Mouse (Mus musculus) liver, adult 2 months (tissue): Measurements from ENCODE around the gene Cib2. TPM values are rescaled to one million over a fixed set of nuclear protein-coding genes. Genes with fewer than 3 reads are reported as not detected.

Experiments
- DNase-seq: peaks from one replicate; pipeline ENCODE4 v3.0.0-alpha.2; 2011; ENCODE audit warnings: low read depth, low spot score; ENCODE audit errors: extremely low read depth
- H3K27ac ChIP-seq: fragments of 200-500 bp; replicated peaks from 2 replicates; pipeline ENCODE4 v1.5.1; 2012; ENCODE audit warnings: low read depth, mild to moderate bottlenecking, control low read depth, inconsistent platforms, low read length; ENCODE audit not compliant: insufficient read depth
- H3K27me3 ChIP-seq: fragments of 200-500 bp; 2 replicates; pipeline ENCODE4 v1.6.1; 2012; ENCODE audit warnings: mild to moderate bottlenecking, moderate library complexity, low read length, inconsistent platforms; ENCODE audit not compliant: control insufficient read depth, insufficient read depth
- H3K36me3 ChIP-seq: fragments of 200-500 bp; 2 replicates; pipeline ENCODE4 v1.6.1; 2012; ENCODE audit warnings: low read length, inconsistent platforms; ENCODE audit not compliant: control insufficient read depth, insufficient read depth
- H3K4me1 ChIP-seq: fragments of 200-500 bp; 2 replicates; pipeline ENCODE4 v1.6.1; 2011; ENCODE audit warnings: low read length; ENCODE audit not compliant: control insufficient read depth, insufficient read depth
- H3K4me3 ChIP-seq: fragments of 200-500 bp; 2 replicates; pipeline ENCODE4 v1.5.1; 2011; ENCODE audit warnings: low read depth, mild to moderate bottlenecking, control low read depth, low read length, moderate library complexity; ENCODE audit not compliant: insufficient read depth
- H3K79me2 ChIP-seq: fragments of 200-500 bp; 2 replicates; pipeline ENCODE4 v1.6.1; 2012; ENCODE audit warnings: inconsistent platforms, mild to moderate bottlenecking, low read length, moderate library complexity; ENCODE audit not compliant: control insufficient read depth, insufficient read depth
- H3K9ac ChIP-seq: fragments of 200-500 bp; 2 replicates; pipeline ENCODE4 v1.6.1; 2012; ENCODE audit warnings: low read depth, mild to moderate bottlenecking, control low read depth, inconsistent platforms, low read length
- CTCF ChIP-seq: fragments of 200-500 bp; IDR thresholded peaks from 2 replicates; pipeline ENCODE4 v1.5.1; 2011; ENCODE audit warnings: low read depth, low read length, control low read depth
- POLR2A ChIP-seq: fragments of 200-500 bp; IDR thresholded peaks from 2 replicates; pipeline ENCODE4 v1.6.1; 2011; ENCODE audit warnings: low read length, control low read depth; ENCODE audit not compliant: insufficient read depth; ENCODE audit errors: extremely low read depth
- WGBS: fragments of 180-500 bp; shearing (Covaris S2); methylation state at CpG from one replicate; pipeline ENCODE4 v1.1.7; 2018; 5-methylcytosine and 5-hydroxymethylcytosine counted together
- polyA plus RNA-seq: library from polyadenylated mRNA; depleted of rRNA; stranded (reverse); fragments of >200 nt; gene quantifications from 2 replicates; pipeline ENCODE4 v1.2.3, GENCODE M21; 2012
- total RNA-seq: library from RNA; depleted of rRNA; stranded (reverse); fragments of >200 nt; gene quantifications from 2 replicates; pipeline ENCODE4 v1.2.3, GENCODE M21; 2014

Cib2 gene
- total and polyA plus RNA-seq, 2 experiments, result 4.1 to 4.7 TPM

DNA sequence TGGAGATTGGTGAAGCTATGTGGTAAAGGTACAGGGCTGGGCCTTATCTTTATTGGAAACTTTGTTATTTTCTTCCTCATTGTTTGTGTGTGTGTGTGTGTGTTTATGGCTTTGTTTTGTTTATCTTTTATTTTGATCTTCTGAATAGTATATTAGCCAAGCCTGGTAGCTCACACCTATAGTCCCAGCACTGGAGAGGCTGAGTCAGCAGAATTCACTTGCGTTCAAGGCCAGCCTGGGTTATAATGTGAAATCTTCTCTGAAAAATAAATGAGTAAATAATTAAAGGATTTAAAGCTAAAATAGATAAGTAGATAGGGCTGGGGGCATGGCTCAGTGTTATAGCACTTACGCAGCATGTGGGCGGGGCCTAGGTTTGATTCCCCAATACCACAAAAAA lies 21.8 kb downstream of the Cib2 start:
- Histone ChIP-seq H3K4me1 (no peaks in the 10 kb centered on the region), H3K36me3 (no peaks in the 10 kb centered on the region), H3K4me3 (no peak overlapping the region), H3K27me3 (no peaks in the 10 kb centered on the region), H3K27ac (no peak overlapping the region), H3K79me2 (no peaks in the 10 kb centered on the region), H3K9ac (no peak overlapping the region)
- DNase-seq, result no peak
- TF ChIP-seq POLR2A (no peak), CTCF (no peak)
- WGBS, result 99% methylated on average over 3 of the region's 3 CpGs

DNA sequence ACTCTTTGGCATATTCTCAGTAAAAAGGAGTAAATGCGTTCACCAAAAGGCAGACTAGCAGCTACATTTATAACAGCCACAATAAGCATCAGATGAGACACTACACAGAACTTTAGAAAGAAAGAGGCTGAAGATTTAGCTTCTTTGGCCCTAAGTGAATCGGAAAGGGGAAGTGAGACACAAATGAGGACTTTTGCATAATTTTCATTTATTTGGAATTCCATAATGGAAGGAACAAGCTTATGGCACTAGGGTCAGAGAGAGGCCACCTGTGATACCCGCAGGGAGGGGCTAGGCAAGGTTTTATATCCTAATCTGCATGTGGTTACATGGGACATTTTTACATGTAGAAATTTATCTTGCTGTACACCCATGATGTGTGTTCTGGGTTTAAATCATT lies 22.5 kb downstream of the Cib2 start:
- no peaks in the 10 kb centered on the region for H3K79me2 ChIP-seq
- no peaks in the 10 kb centered on the region for H3K27me3 ChIP-seq
- 92% methylated on average over 3 of the region's 3 CpGs for WGBS
- no peak overlapping the region for H3K4me3 ChIP-seq
- no peak overlapping the region for H3K9ac ChIP-seq
- no peaks in the 10 kb centered on the region for H3K36me3 ChIP-seq
- no peaks in the 10 kb centered on the region for H3K4me1 ChIP-seq
- DNase-seq, result no peak
- TF ChIP-seq POLR2A (no peak), CTCF (no peak)
- no peak overlapping the region for H3K27ac ChIP-seq

DNA sequence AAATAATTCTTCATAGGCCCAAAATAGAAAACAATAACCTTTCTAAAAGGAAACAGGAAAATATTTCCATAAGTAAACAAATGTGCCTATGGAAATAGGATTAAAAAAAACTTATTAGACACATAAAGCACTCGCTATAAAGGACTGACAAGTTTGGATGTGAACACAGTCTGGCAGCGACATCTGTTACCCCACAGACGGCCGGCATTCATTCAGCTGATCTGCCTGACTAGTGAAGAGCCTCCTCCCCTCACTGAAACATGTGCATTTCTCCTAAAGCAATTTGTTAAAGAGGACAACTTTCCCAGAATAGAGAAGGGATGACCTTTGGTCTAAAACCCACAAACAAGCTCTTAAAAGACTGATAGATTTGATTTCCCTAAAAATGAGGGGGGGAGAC lies 23.0 kb downstream of the Cib2 start:
- H3K27ac ChIP-seq, result no peak overlapping the region
- no peak for DNase-seq
- TF ChIP-seq POLR2A, result no peak
- no peak for TF ChIP-seq CTCF
- H3K27me3 ChIP-seq, result no peaks in the 10 kb centered on the region
- H3K79me2 ChIP-seq, result no peaks in the 10 kb centered on the region
- H3K36me3 ChIP-seq, result no peaks in the 10 kb centered on the region
- H3K4me3 ChIP-seq, result no peak overlapping the region
- WGBS, result 72% methylated on average over 4 of the region's 4 CpGs
- H3K9ac ChIP-seq, result no peak overlapping the region
- no peaks in the 10 kb centered on the region for H3K4me1 ChIP-seq

DNA sequence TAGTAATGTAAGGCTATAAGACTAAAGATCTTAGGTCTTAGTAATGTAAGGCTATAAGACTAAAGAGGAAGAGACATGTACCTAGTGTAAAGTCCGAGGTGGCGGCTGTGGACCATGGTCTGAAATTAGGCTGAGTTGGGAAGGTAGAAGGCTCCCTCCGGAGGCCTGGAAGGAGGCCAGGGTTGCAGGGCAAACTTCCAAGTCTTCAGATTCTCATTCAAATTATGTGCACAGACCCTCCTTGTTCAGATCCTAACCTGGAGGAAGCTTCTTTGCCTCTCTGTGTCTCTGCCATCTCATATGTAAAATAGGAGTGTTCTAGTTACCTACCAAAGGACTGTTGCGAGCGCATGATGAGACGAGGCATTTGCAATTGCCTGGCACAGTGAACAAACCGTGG lies 23.8 kb downstream of the Cib2 start:
- TF ChIP-seq CTCF (peak; percentile 45), POLR2A (no peak)
- DNase-seq, result no peak
- Histone ChIP-seq H3K27ac (no peak overlapping the region), H3K4me3 (no peak overlapping the region), H3K36me3 (no peaks in the 10 kb centered on the region), H3K27me3 (no peaks in the 10 kb centered on the region), H3K9ac (no peak overlapping the region), H3K79me2 (no peaks in the 10 kb centered on the region), H3K4me1 (no peaks in the 10 kb centered on the region)
- 64% methylated on average over 7 of the region's 7 CpGs for WGBS

DNA sequence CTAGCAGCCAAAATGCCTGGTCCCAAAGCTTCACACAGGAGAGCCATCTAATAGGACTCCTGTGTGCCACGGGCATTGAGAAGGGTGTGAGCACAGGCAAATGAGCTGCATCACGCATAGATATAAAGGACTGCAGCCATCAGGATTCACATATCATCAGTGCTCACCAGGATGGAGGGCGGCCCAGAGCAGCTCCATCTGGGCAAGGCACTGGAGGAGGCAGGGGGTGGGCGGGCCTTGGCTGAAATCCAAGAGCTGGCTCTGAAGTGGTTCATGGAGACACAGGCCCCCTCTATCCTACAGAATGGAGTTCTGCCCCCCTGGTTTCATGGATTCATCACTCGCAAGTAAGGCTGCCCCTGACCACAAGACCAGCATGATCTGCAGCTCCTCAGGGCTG lies 26.0 kb downstream of the Cib2 start:
- Histone ChIP-seq H3K4me3 (no peak overlapping the region), H3K9ac (no peak overlapping the region), H3K27me3 (no peaks in the 10 kb centered on the region), H3K36me3 (no peaks in the 10 kb centered on the region), H3K4me1 (no peaks in the 10 kb centered on the region), H3K79me2 (no peaks in the 10 kb centered on the region), H3K27ac (no peak overlapping the region)
- TF ChIP-seq POLR2A (no peak), CTCF (no peak)
- 76% methylated on average over 5 of the region's 5 CpGs for WGBS
- DNase-seq, result no peak

DNA sequence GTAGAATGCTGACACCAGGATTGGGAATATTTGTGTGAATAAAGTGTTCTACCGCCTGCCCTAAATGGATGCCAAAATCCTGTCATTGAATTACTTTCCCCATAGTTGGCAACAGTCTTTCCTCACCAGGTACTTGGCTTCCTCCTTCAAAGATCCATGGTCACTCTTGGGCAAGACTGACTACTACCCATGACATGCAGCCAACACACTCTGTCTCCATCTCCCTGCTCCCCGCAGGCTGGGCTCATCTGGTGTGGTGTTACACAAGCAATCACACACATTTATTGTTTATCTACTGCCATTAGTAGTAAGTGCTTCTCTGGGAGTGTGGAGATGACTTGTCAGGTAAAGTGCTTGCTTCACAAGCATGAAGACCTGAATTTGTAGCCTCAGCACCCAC lies 27.1 kb downstream of the Cib2 start:
- TF ChIP-seq CTCF (no peak), POLR2A (no peak)
- H3K27me3 ChIP-seq, result no peaks in the 10 kb centered on the region
- no peaks in the 10 kb centered on the region for H3K4me1 ChIP-seq
- H3K27ac ChIP-seq, result no peak overlapping the region
- H3K4me3 ChIP-seq, result no peak overlapping the region
- peak; percentile 29 for DNase-seq
- no peaks in the 10 kb centered on the region for H3K79me2 ChIP-seq
- no peak overlapping the region for H3K9ac ChIP-seq
- WGBS, result 69% methylated on average over 2 of the region's 2 CpGs
- no peaks in the 10 kb centered on the region for H3K36me3 ChIP-seq
